Mouse (Mus musculus) neural tube, embryonic 13.5 days (tissue): ENCODE results near the gene Tube1. TPM values are rescaled to one million over a fixed set of nuclear protein-coding genes. Genes with fewer than 3 reads are reported as not detected.

ENCODE experiments used
- ATAC-seq: fragments of 200-750 bp; cut with Nextera tagmentation; 2 replicates; pipeline ENCODE4 v1.8.0; 2017; ENCODE audit warnings: low read depth, mild to moderate bottlenecking, moderate TSS enrichment, moderate library complexity
- H3K27ac ChIP-seq: fragments of 300-500 bp; sonication (generic); replicated peaks from 2 replicates; pipeline ENCODE4 v1.5.1; 2015; ENCODE audit warnings: moderate library complexity, mild to moderate bottlenecking, inconsistent platforms
- H3K27me3 ChIP-seq: fragments of 300-500 bp; sonication (generic); 2 replicates; pipeline ENCODE4 v1.6.1; 2015; ENCODE audit warnings: mild to moderate bottlenecking, inconsistent platforms
- H3K36me3 ChIP-seq: fragments of 300-500 bp; sonication (generic); 2 replicates; pipeline ENCODE4 v1.6.1; 2015; ENCODE audit warnings: mild to moderate bottlenecking, inconsistent platforms
- H3K4me1 ChIP-seq: fragments of 300-500 bp; sonication (generic); replicated peaks from 2 replicates; pipeline ENCODE4 v1.6.1; 2015; ENCODE audit warnings: inconsistent platforms
- H3K4me2 ChIP-seq: fragments of 300-500 bp; sonication (generic); 2 replicates; pipeline ENCODE4 v1.6.1; 2015; ENCODE audit warnings: inconsistent platforms, mild to moderate bottlenecking, moderate library complexity
- H3K4me3 ChIP-seq: fragments of 300-500 bp; sonication (generic); 2 replicates; pipeline ENCODE4 v1.5.1; 2015; ENCODE audit warnings: mild to moderate bottlenecking, inconsistent platforms
- H3K9ac ChIP-seq: fragments of 300-500 bp; sonication (generic); 2 replicates; pipeline ENCODE4 v1.6.1; 2015; ENCODE audit warnings: moderate library complexity, mild to moderate bottlenecking, inconsistent platforms
- H3K9me3 ChIP-seq: fragments of 300-500 bp; sonication (generic); 2 replicates; pipeline ENCODE4 v1.6.1; 2016; ENCODE audit warnings: inconsistent platforms
- WGBS: fragments of 180-500 bp; shearing (Covaris S2); methylation state at CpG from one replicate; pipeline ENCODE4 v1.1.7; 2015; 5-methylcytosine and 5-hydroxymethylcytosine counted together
- polyA plus RNA-seq: library from polyadenylated mRNA; unstranded; fragments of >200 nt; fragmentation: Nextera tagmentation; extraction: Ambion mirVana; gene quantifications from 2 replicates; pipeline ENCODE4 v1.2.1, GENCODE M21; 2015

Tube1 gene
- 7.8 and 11.3 TPM in 2 replicates for polyA plus RNA-seq

DNA sequence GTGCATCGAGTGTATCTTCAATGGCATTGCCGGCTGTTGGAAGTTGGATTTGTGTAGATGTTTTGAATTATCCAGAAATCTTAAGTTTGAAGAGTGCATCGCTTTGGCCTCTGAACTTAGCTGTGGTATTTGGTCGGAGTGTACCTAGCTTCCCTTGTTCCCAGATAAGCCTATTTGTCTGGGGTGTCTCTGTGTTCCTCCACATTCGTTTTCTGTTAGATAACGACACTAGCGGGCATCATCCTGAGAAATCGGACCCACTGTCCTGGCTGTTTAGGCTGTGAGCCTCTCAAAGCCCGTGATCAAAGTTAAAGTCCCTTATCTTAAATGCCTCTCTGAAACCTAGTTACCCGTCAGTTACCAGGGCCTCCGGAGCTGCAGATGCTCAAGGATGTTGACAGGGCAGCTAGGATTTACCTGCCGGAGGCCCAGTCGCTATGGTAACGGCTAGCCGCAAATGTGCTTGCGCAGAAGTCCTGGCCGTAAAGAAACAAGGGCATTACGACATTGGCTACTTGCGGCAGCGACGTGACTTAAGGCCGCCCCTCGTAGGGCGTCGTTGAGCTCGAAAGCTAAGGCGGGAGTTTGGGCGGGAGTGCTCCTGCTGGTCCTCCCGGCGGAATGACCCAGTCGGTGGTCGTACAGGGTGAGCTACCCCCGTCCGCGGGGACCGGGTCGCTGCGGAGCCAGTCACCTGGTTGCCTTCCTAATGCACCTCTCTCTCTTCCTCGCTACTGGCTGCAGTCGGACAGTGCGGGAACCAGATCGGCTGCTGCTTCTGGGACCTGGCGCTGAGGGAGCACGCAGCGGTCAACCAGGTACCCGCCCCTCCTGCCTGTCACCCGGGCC, at the start of gene Tube1, which contains the start of gene Fam229b:
Gene Tube1 (plus strand): TSS at position 515 of the 849 bp plus-strand sequence.
Gene Fam229b (minus strand): TSS at position 453 of the 849 bp plus-strand sequence.
- WGBS = 5% methylated on average over 47 of the region's 47 CpGs
- no peaks in the 10 kb centered on the region for H3K9me3 ChIP-seq
- peak within 1 kb of the TSS; percentile 85 for H3K27ac ChIP-seq
- H3K4me3 ChIP-seq = peak within 1 kb of the TSS; percentile 74
- ATAC-seq = peak; percentile 92
- H3K4me1 ChIP-seq = peaks cover 22% of the 10 kb centered on the region
- peak within 1 kb of the TSS; percentile 83 for H3K9ac ChIP-seq
- peak within 1 kb of the TSS; percentile 93 for H3K4me2 ChIP-seq
- no peaks in the 10 kb centered on the region for H3K27me3 ChIP-seq
- peaks cover 14% of the 10 kb centered on the region for H3K36me3 ChIP-seq

- WGBS = 90% methylated on average over 9 of the region's 9 CpGs
- Histone ChIP-seq H3K36me3 (peaks cover 15% of the 10 kb centered on the region; the same call in 1 of the 2 replicates), H3K9ac (no peak overlapping the region), H3K4me2 (no peak overlapping the region), H3K27me3 (no peaks in the 10 kb centered on the region), H3K27ac (no peak overlapping the region), H3K4me3 (no peak overlapping the region), H3K9me3 (no peaks in the 10 kb centered on the region; the same call in 1 of the 2 replicates), H3K4me1 (no peaks in the 10 kb centered on the region)
- ATAC-seq = no peak
Measured at GRCm38 (mm10) chr10:39096981-39097380, 36.8 kb upstream of the Tube1 start.

DNA sequence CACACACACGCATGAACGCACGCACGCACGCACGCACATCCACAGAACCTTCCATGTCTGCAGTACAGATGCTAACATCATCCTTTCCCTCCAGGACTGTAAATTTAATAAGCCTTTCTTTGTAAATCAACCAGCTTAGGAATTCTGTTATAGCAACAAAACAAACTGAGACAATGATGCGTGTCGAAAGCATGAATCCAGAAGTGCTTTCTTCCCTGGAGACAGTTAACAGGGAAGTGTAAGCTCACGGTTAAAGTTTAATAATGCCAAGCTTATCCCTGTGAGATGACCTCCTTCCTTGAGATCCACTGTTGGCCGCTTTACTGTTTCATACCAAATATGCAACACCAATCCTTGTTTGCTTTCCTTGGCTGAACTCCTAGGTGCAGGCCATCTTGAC, 35.0 kb upstream of the Tube1 start:
- Histone ChIP-seq H3K4me2 (no peak overlapping the region), H3K9me3 (no peaks in the 10 kb centered on the region; the same call in 1 of the 2 replicates), H3K27me3 (no peaks in the 10 kb centered on the region), H3K4me3 (no peak overlapping the region), H3K27ac (no peak overlapping the region), H3K9ac (no peak overlapping the region), H3K4me1 (no peaks in the 10 kb centered on the region), H3K36me3 (peaks cover 15% of the 10 kb centered on the region; the same call in 1 of the 2 replicates)
- no peak for ATAC-seq
- 93% methylated on average over 10 of the region's 10 CpGs for WGBS

GRCm38 (mm10) chr10:39104803-39105449, 28.9 kb upstream of the Tube1 start:
- no peaks in the 10 kb centered on the region for H3K27me3 ChIP-seq
- 90% methylated on average over 8 of the region's 8 CpGs for WGBS
- H3K9me3 ChIP-seq = no peaks in the 10 kb centered on the region; the same call in 1 of the 2 replicates
- no peak for ATAC-seq
- no peak overlapping the region for H3K9ac ChIP-seq
- H3K27ac ChIP-seq = no peak overlapping the region
- H3K4me3 ChIP-seq = no peak overlapping the region
- H3K36me3 ChIP-seq = 0 out of 2 replicates have a peak, but pooled peaks cover 3% of the 10 kb centered on the region
- H3K4me2 ChIP-seq = no peak overlapping the region
- peaks cover 11% of the 10 kb centered on the region for H3K4me1 ChIP-seq

DNA sequence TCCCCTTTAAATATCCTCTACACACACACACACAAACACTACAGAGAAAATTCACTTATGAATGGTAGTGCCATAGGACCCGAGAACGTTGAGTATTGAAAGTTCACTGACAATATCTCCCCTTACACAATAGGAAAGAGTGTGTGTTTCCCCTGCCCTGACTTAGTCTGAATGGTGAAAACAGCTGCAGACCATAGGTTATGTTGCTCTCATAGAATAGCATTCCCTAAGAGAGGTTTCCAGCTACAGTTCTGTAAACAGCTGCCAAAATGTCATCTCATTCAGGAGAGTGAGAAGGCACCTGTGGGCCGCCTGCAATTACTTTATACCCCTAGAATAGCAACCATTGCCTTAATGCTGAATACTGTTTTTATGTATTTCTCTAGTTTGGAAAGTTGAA, 27.4 kb upstream of the Tube1 start:
- 67% methylated on average over 3 of the region's 3 CpGs for WGBS

DNA sequence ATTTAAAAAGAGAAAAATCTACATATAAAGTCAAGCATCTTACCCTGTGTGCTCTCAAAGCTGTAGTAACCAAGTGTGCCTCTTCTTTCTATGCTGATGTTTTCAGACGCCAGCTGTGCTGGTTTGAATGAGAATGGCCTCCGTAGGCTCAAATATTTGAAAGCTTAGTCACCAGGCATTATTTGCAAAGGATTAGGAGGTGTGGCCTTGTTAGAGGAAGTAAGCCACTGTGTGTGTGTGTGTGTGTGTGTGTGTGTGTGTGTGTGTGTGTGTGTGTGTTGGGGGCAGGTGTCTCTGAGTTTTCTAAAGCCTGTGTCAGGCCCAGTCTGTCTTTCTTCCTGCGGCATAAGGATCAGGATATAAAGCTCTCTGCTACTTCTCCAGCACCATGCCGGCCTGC, 26.8 kb upstream of the Tube1 start:
- no peak overlapping the region for H3K9ac ChIP-seq
- H3K36me3 ChIP-seq = 0 out of 2 replicates have a peak, but pooled peaks cover 6% of the 10 kb centered on the region
- 63% methylated on average over 4 of the region's 4 CpGs for WGBS
- H3K4me3 ChIP-seq = no peak overlapping the region
- no peaks in the 10 kb centered on the region for H3K9me3 ChIP-seq
- ATAC-seq = no peak
- H3K27me3 ChIP-seq = no peaks in the 10 kb centered on the region
- H3K4me2 ChIP-seq = no peak overlapping the region
- H3K27ac ChIP-seq = no peak overlapping the region
- H3K4me1 ChIP-seq = peaks cover 16% of the 10 kb centered on the region

More for the DNA sequence above, 27.4 kb upstream of the Tube1 start:
- H3K36me3 ChIP-seq = 0 out of 2 replicates have a peak, but pooled peaks cover 3% of the 10 kb centered on the region
- peaks cover 16% of the 10 kb centered on the region for H3K4me1 ChIP-seq
- no peaks in the 10 kb centered on the region; the same call in 1 of the 2 replicates for H3K9me3 ChIP-seq
- no peak overlapping the region for H3K4me3 ChIP-seq
- no peak overlapping the region for H3K27ac ChIP-seq
- no peak overlapping the region for H3K4me2 ChIP-seq
- H3K27me3 ChIP-seq = no peaks in the 10 kb centered on the region
- no peak overlapping the region for H3K9ac ChIP-seq
- no peak for ATAC-seq

DNA sequence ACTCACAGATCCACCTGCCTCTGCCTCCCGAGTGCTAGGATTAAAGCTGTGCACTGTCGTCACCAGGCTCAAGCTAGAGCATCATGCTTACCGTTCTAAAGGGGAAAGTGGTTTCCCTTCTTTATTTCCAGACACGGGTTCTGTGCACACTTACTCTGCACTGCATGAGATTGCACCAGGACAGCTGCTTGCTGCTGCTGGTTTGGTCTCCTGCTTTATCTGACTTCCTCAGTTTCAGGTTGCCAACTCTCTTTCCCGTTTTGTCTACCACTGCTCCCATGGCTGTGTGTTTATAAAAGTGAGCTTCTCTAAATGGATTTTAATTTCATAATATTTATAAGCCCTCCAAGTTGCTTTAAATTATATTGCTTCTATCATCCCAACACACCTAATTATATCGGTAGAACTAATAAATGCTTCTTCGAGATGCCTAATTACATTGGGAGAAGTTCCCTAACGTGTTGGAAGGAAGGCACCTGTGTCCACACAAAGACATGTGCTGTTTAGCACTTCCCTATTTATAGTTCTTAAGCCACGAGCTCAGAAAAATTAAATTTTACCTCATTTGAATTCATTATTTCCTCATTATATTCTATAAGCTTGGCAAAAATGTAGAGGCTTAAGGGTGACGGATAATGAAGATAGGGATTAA, 24.8 kb upstream of the Tube1 start:
- H3K4me1 ChIP-seq = peaks cover 16% of the 10 kb centered on the region
- H3K27me3 ChIP-seq = no peaks in the 10 kb centered on the region
- H3K9me3 ChIP-seq = no peaks in the 10 kb centered on the region
- H3K36me3 ChIP-seq = 0 out of 2 replicates have a peak, but pooled peaks cover 6% of the 10 kb centered on the region
- H3K27ac ChIP-seq = peak overlapping the region; percentile 80
- no peak overlapping the region for H3K4me3 ChIP-seq
- ATAC-seq = peak; percentile 47
- no peak overlapping the region for H3K4me2 ChIP-seq
- no peak overlapping the region for H3K9ac ChIP-seq
- WGBS = 67% methylated on average over 10 of the region's 10 CpGs

DNA sequence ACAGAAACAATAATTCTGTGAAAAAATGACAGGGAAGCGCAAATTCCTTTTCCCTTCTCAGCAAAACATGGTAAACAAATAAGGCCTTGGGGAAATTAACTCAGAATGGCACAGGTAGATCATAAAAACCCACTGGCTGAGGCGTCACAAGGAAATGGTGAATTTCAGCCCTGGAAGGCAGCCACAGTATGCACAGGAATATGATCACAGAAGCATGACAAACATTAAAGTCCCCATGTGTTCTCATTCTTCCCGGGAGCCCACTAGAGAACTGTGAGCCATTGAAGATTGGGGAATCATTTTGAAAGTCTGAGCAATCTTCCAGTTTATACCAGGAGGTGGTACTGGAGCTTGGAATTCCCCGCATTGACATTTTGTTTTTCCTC, 24.3 kb upstream of the Tube1 start:
- peak overlapping the region; percentile 80 for H3K27ac ChIP-seq
- H3K9ac ChIP-seq = no peak overlapping the region
- 42% methylated on average over 4 of the region's 4 CpGs for WGBS
- ATAC-seq = peak; percentile 66
- no peak overlapping the region for H3K4me2 ChIP-seq
- no peaks in the 10 kb centered on the region for H3K27me3 ChIP-seq
- no peaks in the 10 kb centered on the region for H3K9me3 ChIP-seq
- peaks cover 16% of the 10 kb centered on the region for H3K4me1 ChIP-seq
- H3K36me3 ChIP-seq = 0 out of 2 replicates have a peak, but pooled peaks cover 6% of the 10 kb centered on the region
- no peak overlapping the region for H3K4me3 ChIP-seq

DNA sequence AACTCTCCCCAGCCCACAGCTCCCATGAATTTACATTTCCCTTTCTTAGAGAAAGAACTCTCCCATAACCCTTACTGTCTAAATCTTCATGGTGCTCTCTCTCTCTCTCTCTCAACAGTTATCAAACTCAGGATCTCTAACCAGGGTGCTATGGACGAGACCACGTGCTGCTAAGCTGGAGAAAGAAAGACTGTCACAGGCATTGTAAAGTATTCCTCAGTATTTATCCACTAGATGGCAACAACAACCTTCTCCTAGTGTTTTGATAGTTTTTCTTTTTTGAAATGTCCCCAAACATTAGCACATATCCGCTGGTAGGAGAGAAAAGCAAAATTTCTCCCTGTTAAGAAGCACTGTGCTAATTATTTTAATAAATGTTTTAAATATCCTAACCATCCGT, 12.4 kb upstream of the Tube1 start:
- no peaks in the 10 kb centered on the region for H3K9me3 ChIP-seq
- WGBS = 40% methylated on average over 4 of the region's 4 CpGs
- H3K4me2 ChIP-seq = no peak overlapping the region
- H3K27ac ChIP-seq = no peak overlapping the region
- no peak; the same call in 1 of the 2 replicates for ATAC-seq
- H3K27me3 ChIP-seq = no peaks in the 10 kb centered on the region
- no peak overlapping the region for H3K4me3 ChIP-seq
- H3K36me3 ChIP-seq = peaks cover 14% of the 10 kb centered on the region
- H3K4me1 ChIP-seq = no peaks in the 10 kb centered on the region
- H3K9ac ChIP-seq = no peak overlapping the region

GRCm38 (mm10) chr10:39137766-39138165, 4.0 kb downstream of the Tube1 start:
- Histone ChIP-seq H3K4me2 (no peak overlapping the region), H3K9me3 (no peaks in the 10 kb centered on the region), H3K9ac (no peak overlapping the region), H3K27me3 (no peaks in the 10 kb centered on the region), H3K4me1 (peaks cover 27% of the 10 kb centered on the region), H3K27ac (no peak overlapping the region), H3K4me3 (no peak overlapping the region), H3K36me3 (peaks cover 34% of the 10 kb centered on the region)
- 94% methylated on average over 3 of the region's 3 CpGs for WGBS
- ATAC-seq = no peak

DNA sequence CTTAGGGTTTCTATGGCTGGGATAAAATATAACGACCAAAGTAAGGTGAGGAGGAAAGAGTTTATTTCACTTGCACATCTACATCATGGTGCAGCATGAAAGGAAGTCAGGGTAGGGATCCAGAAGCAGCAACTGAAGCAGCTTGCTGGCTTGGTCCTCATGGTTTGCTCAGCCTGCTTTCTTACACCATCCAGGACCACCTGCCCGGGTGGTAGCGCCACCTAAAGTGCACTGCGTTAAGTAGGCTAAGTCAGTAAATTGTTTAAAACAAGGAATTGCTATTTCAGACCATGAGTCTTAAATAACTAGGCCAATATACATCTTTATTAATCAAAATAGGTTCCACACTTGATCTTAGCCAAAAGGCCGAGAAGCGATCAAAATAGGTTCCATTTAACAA, 5.0 kb downstream of the Tube1 start:
- no peak for ATAC-seq
- 91% methylated on average over 6 of the region's 6 CpGs for WGBS

GRCm38 (mm10) chr10:39140843-39141242, 7.1 kb downstream of the Tube1 start:
- ATAC-seq = no peak
- no peak overlapping the region for H3K4me2 ChIP-seq
- H3K9me3 ChIP-seq = no peaks in the 10 kb centered on the region
- H3K27ac ChIP-seq = no peak overlapping the region
- H3K4me3 ChIP-seq = no peak overlapping the region
- no peak overlapping the region for H3K9ac ChIP-seq
- H3K27me3 ChIP-seq = no peaks in the 10 kb centered on the region
- H3K36me3 ChIP-seq = peaks cover 56% of the 10 kb centered on the region
- WGBS = 30% methylated on average over 14 of the region's 14 CpGs
- H3K4me1 ChIP-seq = peaks cover 11% of the 10 kb centered on the region

More for the DNA sequence above, 5.0 kb downstream of the Tube1 start:
- Histone ChIP-seq H3K4me2 (no peak overlapping the region), H3K27me3 (no peaks in the 10 kb centered on the region), H3K4me3 (no peak overlapping the region), H3K9me3 (no peaks in the 10 kb centered on the region), H3K9ac (no peak overlapping the region), H3K4me1 (peaks cover 21% of the 10 kb centered on the region), H3K36me3 (peaks cover 41% of the 10 kb centered on the region), H3K27ac (no peak overlapping the region)
